Mouse (Mus musculus) cerebellum, adult 18-20 months (tissue): Measurements from ENCODE around the gene Olfr803.

ENCODE experiments used
- DNase-seq, 2 experiments: peaks; one replicate each; pipeline ENCODE4 v3.0.0; 2021

Gene Olfr803

DNA sequence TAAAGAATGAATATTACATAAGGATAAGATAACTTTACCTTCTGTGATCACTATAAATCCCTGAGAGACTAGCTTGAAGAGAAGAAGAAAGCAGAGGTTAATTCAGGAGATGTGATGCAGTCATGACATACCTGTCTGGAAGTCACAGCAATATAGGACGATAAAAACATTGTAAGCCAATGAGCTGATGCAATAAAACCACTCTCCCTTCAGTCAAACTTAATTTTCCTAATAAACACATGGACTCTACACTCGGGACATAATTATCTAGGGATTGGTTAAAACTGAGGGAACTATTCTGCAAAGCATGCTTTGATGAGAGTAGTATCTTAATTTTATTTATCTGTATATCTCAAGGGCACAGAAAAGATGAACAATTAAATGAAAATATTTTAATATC is at the start of gene Olfr803:
Olfr803 (minus strand) TSS at position 101 of the 400 bp plus-strand sequence.
- no peak for DNase-seq

DNA sequence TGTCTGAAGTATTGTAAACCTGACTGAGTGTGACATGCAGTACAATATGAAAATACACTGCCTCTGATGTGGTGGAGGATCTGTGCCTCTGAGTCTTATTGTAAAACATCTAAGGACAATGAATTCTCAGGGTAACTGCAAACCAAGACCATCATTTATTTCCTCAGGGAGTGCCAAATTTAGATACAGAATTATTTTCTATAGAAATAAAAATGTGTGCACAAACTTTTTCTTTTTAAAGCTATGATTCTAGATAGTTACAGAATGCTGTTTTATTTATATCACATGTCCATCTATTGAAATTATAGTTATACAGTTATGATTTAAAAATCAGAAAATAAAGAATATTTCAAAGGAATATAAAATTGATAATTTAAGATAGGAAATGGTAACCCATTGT is 47.7 kb upstream of the Olfr803 start, which contains the start of gene Olfr806:
Olfr806 (minus strand) TSS at position 101 of the 400 bp plus-strand sequence.
- DNase-seq, result no peak

DNA sequence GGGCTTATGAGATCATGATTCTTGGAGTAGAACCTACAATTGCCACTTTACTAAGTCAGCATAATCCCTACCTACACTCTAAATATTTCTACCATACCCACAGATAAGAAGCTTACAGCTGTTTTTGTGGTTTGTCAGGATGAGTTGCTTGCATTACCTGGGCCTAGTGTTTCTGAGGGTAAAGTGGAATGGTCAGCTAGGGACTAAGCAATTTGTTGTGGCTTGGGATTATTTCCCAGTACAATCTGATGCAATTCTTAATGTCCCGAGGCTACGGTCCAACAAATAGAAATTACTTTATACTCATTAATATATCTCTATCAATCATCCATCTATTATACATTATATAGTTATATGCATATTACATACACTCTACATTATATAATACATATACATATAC is 35.2 kb upstream of the Olfr803 start, which contains the start of gene Olfr805:
Olfr805 (minus strand) TSS at position 101 of the 400 bp plus-strand sequence.
- DNase-seq, result no peak

DNA sequence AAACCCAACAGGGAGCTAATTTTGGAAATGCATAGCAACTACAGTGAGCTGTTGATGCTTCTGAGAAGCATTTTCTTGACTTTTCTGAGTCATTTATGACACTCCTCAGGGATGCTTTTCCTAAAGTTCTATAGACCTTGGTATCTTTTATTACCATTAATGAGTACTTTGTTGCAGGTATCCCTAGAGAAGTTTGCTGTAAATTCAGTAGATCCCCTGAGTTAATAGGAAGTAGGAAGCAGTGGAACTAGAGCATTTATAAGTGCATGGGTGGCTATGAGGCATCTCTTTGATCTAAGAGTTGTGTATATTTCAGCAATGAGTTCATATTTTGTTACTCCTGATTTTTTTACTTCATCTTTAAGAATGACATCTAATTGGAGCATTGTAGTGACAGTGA is 8.8 kb upstream of the Olfr803 start, which contains the start of gene Olfr804:
Olfr804 (plus strand) TSS at position 301 of the 400 bp plus-strand sequence.
- no peak for DNase-seq

DNA sequence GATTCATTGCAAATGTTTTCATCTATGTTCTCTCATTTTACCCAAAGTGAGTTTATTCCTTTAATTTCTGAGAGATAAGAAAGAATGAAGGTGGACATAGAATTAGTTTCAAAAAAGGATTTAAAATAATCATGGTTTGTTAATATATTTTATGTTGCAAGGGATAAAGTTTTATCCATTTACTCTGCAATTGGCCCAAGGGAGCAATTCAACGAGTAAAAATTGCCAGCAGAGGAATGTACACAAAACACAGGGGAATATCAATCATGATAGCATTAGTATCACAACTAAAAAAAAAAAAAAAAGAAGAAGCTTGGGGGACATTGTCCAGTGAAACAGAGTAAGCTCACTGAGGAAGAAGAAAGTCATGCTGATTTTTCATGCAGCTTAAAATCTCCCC is 6.0 kb downstream of the Olfr803 start, which contains the start of gene Olfr802:
Olfr802 (minus strand) TSS at position 101 of the 400 bp plus-strand sequence.
- DNase-seq, result no peak

DNA sequence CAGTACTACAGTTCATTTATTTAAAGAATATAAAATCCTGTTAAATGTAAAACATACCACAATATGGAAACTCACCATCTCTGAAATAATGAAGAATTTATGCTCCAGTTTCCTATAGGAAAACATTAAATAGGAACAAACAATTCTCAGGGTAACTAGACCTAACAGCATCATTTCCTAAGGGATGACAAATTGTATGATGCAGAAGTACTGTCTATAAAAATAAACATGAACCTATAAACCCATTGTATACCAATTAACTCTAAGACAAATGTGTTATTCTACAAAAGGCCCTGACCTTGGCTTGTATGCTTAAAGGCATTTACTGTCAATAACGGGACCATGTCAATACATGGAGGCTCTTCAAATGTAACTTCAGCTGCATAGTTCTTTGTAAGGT is 20.3 kb downstream of the Olfr803 start, which contains the start of gene Olfr801:
Olfr801 (minus strand) TSS at position 101 of the 400 bp plus-strand sequence.
- DNase-seq, result no peak

DNA sequence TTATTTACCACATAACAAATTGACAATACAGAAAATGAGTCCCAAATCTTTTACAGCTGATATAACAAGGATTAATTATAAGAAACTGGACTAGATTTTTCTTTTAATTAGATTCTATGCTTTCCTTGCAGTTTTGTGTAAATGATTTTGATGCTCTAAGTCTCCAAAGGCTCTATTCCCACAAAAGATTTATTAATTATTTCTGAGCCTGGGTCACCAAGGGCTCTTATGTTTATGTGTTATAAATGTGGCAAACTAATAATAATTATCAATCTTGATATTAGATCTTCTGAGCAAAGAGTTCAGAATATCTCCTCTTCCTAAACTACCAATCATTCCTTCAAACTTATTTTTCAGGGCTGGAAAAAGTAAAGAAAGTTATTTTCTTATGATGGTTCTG is 36.7 kb downstream of the Olfr803 start, which contains the start of gene Olfr800:
Olfr800 (plus strand) TSS at position 301 of the 400 bp plus-strand sequence.
- DNase-seq, result no peak

DNA sequence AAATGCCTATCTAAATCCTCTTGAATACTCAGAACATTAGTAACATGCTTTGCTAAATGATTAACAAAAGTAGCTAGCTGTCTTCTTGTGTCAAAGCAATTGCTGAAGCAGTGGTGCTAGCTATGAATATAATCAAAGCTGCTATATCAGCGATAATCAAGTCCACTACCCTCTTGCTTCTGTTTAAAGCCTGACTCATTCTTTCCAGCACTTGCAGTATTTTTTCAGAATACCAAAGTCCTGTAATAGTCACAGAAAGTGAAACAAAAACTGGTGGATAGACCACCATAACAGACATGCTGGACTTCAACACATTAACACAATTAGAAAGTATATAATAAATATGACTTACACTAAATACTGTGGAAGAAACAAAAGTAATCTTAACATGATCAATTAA is 42.3 kb downstream of the Olfr803 start:
- no peak for DNase-seq
